Mouse (Mus musculus): ENCODE results near the gene Caml.
"Not testable (repeated sequence)": the region's sequence is repeated elsewhere in the genome, so short reads cannot be mapped to it uniquely, and the experiment has no call there.

Gene Caml

GRCm38 (mm10) chr13:55622649-55623541 lies at the start of gene Caml:
Gene Caml, plus strand, starts transcription at chr13:55623005.
- peak; percentile 80 to 82 for DNase-seq (ENCODE audit: low spot score in 2 of 2)

GRCm38 (mm10) chr13:55573432-55573831 lies 49.4 kb upstream of the Caml start, which contains the start of gene Tmed9:
Gene Tmed9, plus strand, starts transcription at chr13:55573732.
- DNase-seq (ENCODE audit: low spot score in 2 of 2): no peak

GRCm38 (mm10) chr13:55574321-55574720 lies 48.5 kb upstream of the Caml start:
- no peak for DNase-seq (ENCODE audit: low spot score in 2 of 2)

GRCm38 (mm10) chr13:55575932-55576331 lies 46.9 kb upstream of the Caml start:
- no peak for DNase-seq (ENCODE audit: low spot score in 2 of 2)

- not testable (repeated sequence) for DNase-seq (ENCODE audit: low spot score in 2 of 2)
These were observed 45.9 kb upstream of the Caml start for GRCm38 (mm10) chr13:55576872-55577271.

GRCm38 (mm10) chr13:55578086-55578485 lies 44.7 kb upstream of the Caml start:
- no peak for DNase-seq (ENCODE audit: low spot score in 2 of 2)

DNA sequence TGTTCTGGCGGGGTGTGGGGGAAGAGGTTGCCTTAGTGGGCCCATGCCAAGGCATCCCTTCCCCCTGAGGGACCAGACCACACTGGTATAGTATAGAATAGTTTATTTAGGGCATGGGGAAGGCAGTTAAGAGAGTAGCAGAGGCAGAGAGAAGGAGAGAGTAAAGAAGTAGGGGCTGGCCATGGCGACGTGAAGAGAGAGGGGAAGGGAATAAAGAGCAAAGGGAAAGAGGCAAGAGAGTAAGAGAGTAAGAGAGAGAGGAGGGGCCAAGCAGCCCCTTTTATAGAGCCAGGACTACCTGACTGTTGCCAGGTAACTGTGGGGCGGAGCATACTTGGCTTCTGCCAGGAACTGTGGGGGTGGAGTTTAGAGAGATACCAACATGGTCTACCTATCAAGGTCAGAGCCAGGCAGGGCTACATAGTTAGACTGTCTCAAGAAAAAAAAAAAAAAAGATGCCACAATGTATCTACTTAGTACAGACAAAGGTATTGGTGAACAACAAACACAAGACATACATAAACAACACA lies 30.8 kb upstream of the Caml start:
- DNase-seq (ENCODE audit: low spot score in 2 of 2): no peak

DNA sequence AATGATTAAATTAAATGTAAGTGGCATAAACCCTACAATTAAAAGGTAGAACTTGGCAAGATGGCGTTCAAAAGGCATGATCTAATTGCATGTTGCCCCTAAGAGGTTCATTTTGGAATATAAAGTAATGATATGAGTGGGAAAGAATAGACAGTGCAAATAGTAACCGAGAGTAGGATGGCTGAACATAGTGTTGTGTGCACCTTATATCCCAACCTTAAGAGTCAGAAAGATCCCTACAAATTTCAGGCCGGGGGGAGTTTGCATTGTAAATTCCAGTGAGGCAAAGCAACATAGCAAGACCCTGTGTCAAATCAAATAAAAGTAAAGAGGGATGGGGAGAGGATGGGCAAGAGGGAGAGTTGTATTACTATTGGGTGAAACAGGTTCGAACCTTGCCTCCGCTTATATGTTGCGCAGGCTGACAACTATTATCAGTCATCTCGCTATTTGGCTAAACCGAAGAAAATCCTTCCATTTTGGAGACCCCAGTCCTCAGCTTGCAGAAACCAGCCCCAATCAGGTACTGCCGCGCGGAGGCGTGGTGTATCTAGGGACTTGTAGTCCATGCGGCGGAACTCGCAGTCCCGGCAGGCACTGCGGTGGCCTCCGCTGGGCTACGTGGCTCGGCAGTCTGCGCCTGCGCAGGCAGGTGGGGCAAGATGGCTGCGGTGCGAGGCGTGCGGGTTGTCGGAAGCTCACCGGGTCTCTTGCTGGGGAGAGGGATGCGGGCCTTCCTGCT lies 30.1 kb upstream of the Caml start:
- peak; percentile 95 to 96 for DNase-seq (ENCODE audit: low spot score in 2 of 2)

- no peak for DNase-seq (ENCODE audit: low spot score in 2 of 2)
These were observed 29.5 kb upstream of the Caml start for GRCm38 (mm10) chr13:55593254-55593747.

DNA sequence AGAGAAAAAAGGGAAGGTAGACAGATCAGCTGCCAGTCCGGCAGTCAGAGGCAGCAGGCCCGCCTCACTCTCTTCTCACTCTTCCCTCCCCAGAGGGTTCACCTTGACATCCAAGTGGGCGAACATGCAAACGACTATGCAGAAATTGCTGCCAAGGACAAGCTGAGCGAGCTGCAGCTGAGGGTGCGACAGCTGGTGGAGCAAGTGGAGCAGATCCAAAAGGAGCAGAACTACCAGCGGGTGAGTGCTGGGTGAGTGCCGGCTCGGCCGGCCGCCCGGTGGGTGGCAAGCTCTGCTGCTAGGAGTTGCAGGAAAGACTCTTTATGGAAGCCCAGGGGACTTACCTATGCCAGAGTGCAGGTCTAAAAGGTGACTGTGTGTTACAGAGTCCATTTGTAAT lies 27.4 kb upstream of the Caml start:
- DNase-seq (ENCODE audit: low spot score in 2 of 2): peak; percentile 33 to 61

- no peak for DNase-seq (ENCODE audit: low spot score in 2 of 2)
These were observed 26.0 kb upstream of the Caml start for GRCm38 (mm10) chr13:55596802-55597201.

DNA sequence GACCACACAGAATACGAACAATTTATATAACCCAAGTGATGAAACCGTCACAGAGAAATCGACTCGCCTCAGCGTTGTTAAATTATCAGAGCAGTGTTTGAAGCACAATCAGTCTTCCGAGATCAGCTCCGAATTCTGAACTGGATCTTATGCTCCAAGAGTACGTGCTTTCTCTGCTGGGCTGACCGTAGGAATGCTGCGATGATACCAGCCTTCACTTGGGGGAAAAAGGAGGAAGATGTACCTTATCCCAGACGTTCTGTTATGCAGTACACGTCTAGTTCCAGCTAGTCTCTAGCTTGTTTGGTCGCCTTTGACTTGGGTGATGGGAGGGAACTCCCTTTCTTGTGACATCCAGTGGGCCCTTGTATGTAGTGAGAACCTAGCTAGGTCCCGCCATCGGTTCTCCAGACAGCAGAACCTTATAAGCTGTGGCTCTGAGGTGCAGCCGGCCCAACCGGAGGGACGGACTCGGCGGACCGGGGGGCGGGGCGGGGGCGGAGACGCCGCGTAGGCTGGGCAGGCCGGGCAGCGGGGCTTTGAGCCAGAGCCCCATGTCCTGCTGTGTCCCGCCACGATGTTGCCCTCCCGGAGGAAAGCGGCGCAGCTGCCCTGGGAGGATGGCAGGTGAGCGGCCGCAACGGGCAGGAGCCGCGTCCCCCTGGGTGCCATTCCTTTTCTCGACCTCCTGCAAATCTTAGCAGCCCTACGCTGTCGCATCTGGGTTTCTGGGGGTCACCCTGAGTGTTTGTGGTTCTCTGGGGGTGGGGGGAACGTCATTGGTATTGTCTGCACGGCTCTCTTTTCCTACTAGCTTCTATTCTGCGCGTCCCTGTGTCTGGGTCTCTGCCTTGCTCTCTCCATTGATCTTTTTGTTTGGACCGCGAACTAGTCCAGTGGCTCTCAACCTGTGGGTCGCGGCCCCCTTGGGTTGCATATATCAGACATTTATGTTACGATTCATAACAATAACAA lies 23.0 kb upstream of the Caml start, which contains the start of gene B4galt7:
TSS of gene B4galt7 (plus strand) at position 331 of the 975 bp plus-strand sequence.
- DNase-seq (ENCODE audit: low spot score in 2 of 2): peak; percentile 58 to 73

- no peak for DNase-seq (ENCODE audit: low spot score in 2 of 2)
These were observed 22.1 kb upstream of the Caml start for GRCm38 (mm10) chr13:55600657-55601056.

GRCm38 (mm10) chr13:55601611-55602010 lies 21.2 kb upstream of the Caml start:
- DNase-seq (ENCODE audit: low spot score in 2 of 2): peak; percentile 66 to 86

DNA sequence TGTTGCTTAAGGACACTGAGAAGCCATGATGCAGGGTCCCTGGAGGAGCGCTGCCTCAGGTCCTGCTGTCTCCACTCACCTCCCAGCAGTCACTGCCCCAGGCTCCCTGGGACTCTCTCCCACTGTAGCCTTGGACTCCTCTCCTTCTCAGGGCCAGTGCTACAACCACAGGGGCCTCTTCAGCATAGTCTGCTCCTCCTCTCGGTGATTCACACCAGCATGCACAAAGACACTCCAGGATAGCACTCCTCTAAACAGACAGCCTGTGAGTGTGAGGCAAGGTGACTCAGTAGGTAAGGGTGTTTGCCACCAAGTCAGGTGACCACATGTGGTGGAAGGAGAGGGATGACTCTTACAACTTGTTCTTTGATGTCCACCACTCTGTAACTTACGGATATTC lies 18.2 kb upstream of the Caml start:
- DNase-seq (ENCODE audit: low spot score in 2 of 2): no peak

- no peak for DNase-seq (ENCODE audit: low spot score in 2 of 2)
These were observed 15.7 kb upstream of the Caml start for GRCm38 (mm10) chr13:55606899-55607623.

- no peak for DNase-seq (ENCODE audit: low spot score in 2 of 2)
These were observed 15.2 kb upstream of the Caml start for GRCm38 (mm10) chr13:55607624-55608006.

- DNase-seq (ENCODE audit: low spot score in 2 of 2): no peak
These were observed 10.8 kb upstream of the Caml start for GRCm38 (mm10) chr13:55611996-55612395.

DNA sequence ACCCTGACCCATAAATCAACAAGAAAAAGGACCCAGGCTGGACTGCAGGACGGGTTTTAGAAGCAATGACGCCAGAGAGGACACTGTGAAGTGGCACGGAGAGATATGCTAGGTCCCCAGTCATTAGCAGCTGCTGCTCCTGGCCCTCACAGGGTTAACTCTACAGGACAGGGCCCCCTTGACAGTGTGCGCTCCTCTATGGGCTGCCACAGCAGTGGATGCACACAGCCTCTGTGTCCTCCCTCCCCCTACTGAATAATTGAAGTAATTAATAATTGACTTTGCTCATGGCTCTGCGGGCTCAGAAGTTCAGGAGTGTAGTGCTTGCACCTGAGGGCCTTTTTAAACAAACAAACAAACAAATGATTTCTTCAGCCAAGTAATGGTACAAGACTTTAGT lies 9.3 kb upstream of the Caml start:
- no peak for DNase-seq (ENCODE audit: low spot score in 2 of 2)

DNA sequence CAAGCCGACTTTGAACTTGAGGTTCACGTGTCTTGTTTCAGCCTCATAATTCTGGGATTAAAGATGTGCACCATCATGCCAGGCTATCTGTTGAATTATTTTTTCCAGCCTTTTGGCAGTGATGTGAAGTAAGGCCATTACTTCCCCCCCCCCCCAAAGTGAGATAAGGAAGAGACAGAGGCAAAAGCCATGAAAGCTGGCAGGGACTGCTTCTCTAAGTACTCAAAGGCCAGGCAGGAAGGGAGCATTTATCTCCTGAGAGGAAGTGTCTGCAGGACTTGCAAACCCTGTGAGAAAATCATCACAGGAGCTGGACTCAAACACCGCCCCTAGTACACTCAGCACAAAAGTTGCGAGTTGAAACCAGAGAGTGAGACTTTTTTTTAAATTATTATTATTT lies 3.5 kb upstream of the Caml start:
- DNase-seq (ENCODE audit: low spot score in 2 of 2): no peak

All from frontal cortex, postnatal 14 days (tissue).